Mouse (Mus musculus): ENCODE results near the gene Uhmk1. TPM values are rescaled to one million over a fixed set of nuclear protein-coding genes. Genes with fewer than 3 reads are reported as not detected.

Gene Uhmk1
- total RNA-seq, 2 experiments from 2014 or later = 146 TPM

- no peak for DNase-seq (ENCODE audit: low spot score in 2 of 2)
Observed at GRCm38 (mm10) chr1:170182706-170183105, 32.5 kb downstream of the Uhmk1 start.

GRCm38 (mm10) chr1:170176661-170177239, 38.4 kb downstream of the Uhmk1 start:
- intact Hi-C loops (cut with DNase I) = no loop called here
- DNase-seq (ENCODE audit: low spot score in 2 of 2) = no peak

More at GRCm38 (mm10) chr1:170182706-170183105, 32.5 kb downstream of the Uhmk1 start:
- intact Hi-C loops (cut with DNase I) = no loop called here

- intact Hi-C loops (cut with DNase I) = no loop called here
- no peak for DNase-seq (ENCODE audit: low spot score in 2 of 2)
Observed at GRCm38 (mm10) chr1:170175848-170176247, 39.3 kb downstream of the Uhmk1 start.

GRCm38 (mm10) chr1:170174814-170175332, 40.3 kb downstream of the Uhmk1 start, which contains the start of gene Uap1:
Gene Uap1 (minus strand): TSS chr1:170174957.
- peak; percentile 96 to 99 for DNase-seq (ENCODE audit: low spot score in 2 of 2)
- intact Hi-C loops (cut with DNase I) = no loop called here

- peak; percentile 18 to 27 for DNase-seq (ENCODE audit: low spot score in 2 of 2)
- intact Hi-C loops (cut with DNase I) = no loop called here
Observed at GRCm38 (mm10) chr1:170173991-170174813, 41.0 kb downstream of the Uhmk1 start.

- intact Hi-C loops (cut with DNase I) = no loop called here
- DNase-seq (ENCODE audit: low spot score in 2 of 2) = no peak
Observed at GRCm38 (mm10) chr1:170167781-170168180, 47.4 kb downstream of the Uhmk1 start.

GRCm38 (mm10) chr1:170164913-170165312, 50.3 kb downstream of the Uhmk1 start:
- intact Hi-C loops (cut with DNase I) = no loop called here
- DNase-seq (ENCODE audit: low spot score in 2 of 2) = no peak

- intact Hi-C loops (cut with DNase I) = no loop called here
- DNase-seq (ENCODE audit: low spot score in 2 of 2) = no peak
Observed at GRCm38 (mm10) chr1:170164053-170164614, 51.1 kb downstream of the Uhmk1 start.

- intact Hi-C loops (cut with DNase I) = no loop called here
- DNase-seq (ENCODE audit: low spot score in 2 of 2) = no peak
Observed at GRCm38 (mm10) chr1:170163398-170163943, 51.7 kb downstream of the Uhmk1 start.

GRCm38 (mm10) chr1:170161852-170162251, 53.3 kb downstream of the Uhmk1 start:
- intact Hi-C loops (cut with DNase I) = no loop called here
- no peak for DNase-seq (ENCODE audit: low spot score in 2 of 2)

- no peak for DNase-seq (ENCODE audit: low spot score in 2 of 2)
- intact Hi-C loops (cut with DNase I) = no loop called here
Observed at GRCm38 (mm10) chr1:170160397-170160938, 54.7 kb downstream of the Uhmk1 start.

GRCm38 (mm10) chr1:170159707-170160106, 55.5 kb downstream of the Uhmk1 start:
- no peak for DNase-seq (ENCODE audit: low spot score in 2 of 2)
- intact Hi-C loops (cut with DNase I) = no loop called here

GRCm38 (mm10) chr1:170155761-170156160, 59.4 kb downstream of the Uhmk1 start:
- DNase-seq (ENCODE audit: low spot score in 2 of 2) = no peak
- intact Hi-C loops (cut with DNase I) = no loop called here

- intact Hi-C loops (cut with DNase I) = no loop called here
Observed at GRCm38 (mm10) chr1:170155298-170155697, 59.9 kb downstream of the Uhmk1 start.

GRCm38 (mm10) chr1:170153986-170154385, 61.2 kb downstream of the Uhmk1 start:
- no peak for DNase-seq (ENCODE audit: low spot score in 2 of 2)
- intact Hi-C loops (cut with DNase I) = no loop called here

More at GRCm38 (mm10) chr1:170155298-170155697, 59.9 kb downstream of the Uhmk1 start:
- no peak for DNase-seq (ENCODE audit: low spot score in 2 of 2)

GRCm38 (mm10) chr1:170152552-170152951, 62.6 kb downstream of the Uhmk1 start:
- no peak for DNase-seq (ENCODE audit: low spot score in 2 of 2)
- intact Hi-C loops (cut with DNase I) = no loop called here

- intact Hi-C loops (cut with DNase I) = no loop called here
Observed at GRCm38 (mm10) chr1:170150870-170151269, 64.3 kb downstream of the Uhmk1 start.

GRCm38 (mm10) chr1:170149756-170150155, 65.4 kb downstream of the Uhmk1 start:
- intact Hi-C loops (cut with DNase I) = no loop called here
- DNase-seq (ENCODE audit: low spot score in 2 of 2) = no peak

More at GRCm38 (mm10) chr1:170150870-170151269, 64.3 kb downstream of the Uhmk1 start:
- no peak for DNase-seq (ENCODE audit: low spot score in 2 of 2)

- intact Hi-C loops (cut with DNase I) = no loop called here
- no peak for DNase-seq (ENCODE audit: low spot score in 2 of 2)
Observed at GRCm38 (mm10) chr1:170148536-170148935, 66.7 kb downstream of the Uhmk1 start.

Data from left cerebral cortex, postnatal 25 days (tissue).